Mouse (Mus musculus) Patski (cell line): ENCODE data around the gene Patl2. TPM values are rescaled to one million over a fixed set of nuclear protein-coding genes. Genes with fewer than 3 reads are reported as not detected.

Experiments used
- ATAC-seq: fragments of 100-300 bp; one replicate; pipeline ENCODE4 v1.8.0; 2021
- CTCF ChIA-PET: fragments of 350-600 bp; sonication (Branson Sonifier 250); formaldehyde crosslinking; loops from one replicate; lab custom pipeline; 2022; ENCODE audit warnings: inconsistent platforms; lab: Charles Lee
- POLR2A ChIA-PET: fragments of 350-600 bp; sonication (Branson Sonifier 250); formaldehyde crosslinking; loops from one replicate; lab custom pipeline; 2022; ENCODE audit warnings: antibody characterized with exemption, inconsistent platforms; lab: Charles Lee
- DNase-seq: peaks from one replicate; pipeline ENCODE4 v3.0.0-alpha.2; 2011; ENCODE audit warnings: low read depth, low spot score
- H3K27me3 ChIP-seq: fragments of 371-371 bp; one replicate; pipeline ENCODE4 v1.5.1; 2021
- CTCF ChIP-seq: fragments of 100-300 bp; IDR thresholded peaks from one replicate; pipeline ENCODE4 v1.5.1; 2021
- in situ Hi-C: fragments of 300-500 bp; cut with MboI; formaldehyde crosslinking; loops from 3 replicates; pipeline ENCODE4 v1.11.1; 2018; ENCODE audit warnings: low pct_unique_long_range_greater_than_20kb, mixed read lengths
- polyA plus RNA-seq: library from polyadenylated mRNA; unstranded; gene quantifications from one replicate; pipeline ENCODE4 v1.2.3, GENCODE M21; 2021

Gene Patl2
- polyA plus RNA-seq, 1 experiment from 2014 or later, result 0.05 TPM

DNA sequence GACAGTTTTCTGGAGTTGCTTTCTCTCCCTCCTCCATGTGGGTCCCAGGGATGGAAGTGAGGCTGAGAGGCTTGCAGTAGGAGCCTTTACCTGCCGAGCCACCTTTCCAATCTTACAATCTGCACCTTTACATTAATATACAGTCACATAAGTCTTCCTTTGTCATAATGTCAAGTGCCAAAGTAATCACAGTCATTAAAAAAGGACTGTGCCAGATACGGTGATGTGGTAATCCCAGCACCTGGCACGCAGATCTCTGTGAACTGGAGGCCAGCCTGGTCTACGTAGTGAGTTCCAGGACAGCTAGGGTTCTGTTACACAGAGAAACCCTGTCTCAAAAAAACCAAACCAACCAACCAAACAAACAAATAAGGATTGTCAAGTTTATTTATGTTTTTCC is 92.1 kb downstream of the Patl2 start:
- POLR2A ChIA-PET, result no interaction called here
- CTCF ChIA-PET, result no interaction called here
- in situ Hi-C loops, result no loop called here
- no peak for TF ChIP-seq CTCF
- ATAC-seq, result no peak
- no peaks in the 10 kb centered on the region for H3K27me3 ChIP-seq
- no peak for DNase-seq

DNA sequence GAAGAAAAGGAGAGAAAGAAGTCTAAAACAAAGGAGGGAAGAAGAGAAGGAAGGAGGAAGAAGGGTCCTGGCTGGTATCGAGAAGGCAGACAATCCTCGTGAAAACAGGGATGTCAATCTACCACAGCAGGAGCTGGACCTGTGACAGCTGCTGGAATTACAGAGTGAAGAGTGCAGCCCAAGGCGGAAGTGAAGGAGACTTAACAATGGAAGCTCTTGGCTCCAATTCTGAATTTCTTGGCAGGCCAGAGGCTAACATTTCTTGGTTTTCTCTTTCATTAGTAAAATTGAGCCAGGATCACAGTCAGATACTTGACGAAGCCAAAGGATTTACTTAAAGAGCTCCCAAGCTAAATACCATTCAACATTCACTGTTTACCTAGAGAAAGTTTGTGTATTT is 99.5 kb downstream of the Patl2 start:
- DNase-seq (no peak), ATAC-seq (no peak)
- CTCF ChIA-PET, result interaction anchor here (0.6 to 1.3 kb wide), 2 partner anchors 12 to 25 kb away, joined by 3 to 6 read pairs; no protein-coding TSS in a partner anchor
- TF ChIP-seq CTCF, result no peak
- no peaks in the 10 kb centered on the region for H3K27me3 ChIP-seq
- in situ Hi-C loops, result no loop called here
- POLR2A ChIA-PET, result no interaction called here

DNA sequence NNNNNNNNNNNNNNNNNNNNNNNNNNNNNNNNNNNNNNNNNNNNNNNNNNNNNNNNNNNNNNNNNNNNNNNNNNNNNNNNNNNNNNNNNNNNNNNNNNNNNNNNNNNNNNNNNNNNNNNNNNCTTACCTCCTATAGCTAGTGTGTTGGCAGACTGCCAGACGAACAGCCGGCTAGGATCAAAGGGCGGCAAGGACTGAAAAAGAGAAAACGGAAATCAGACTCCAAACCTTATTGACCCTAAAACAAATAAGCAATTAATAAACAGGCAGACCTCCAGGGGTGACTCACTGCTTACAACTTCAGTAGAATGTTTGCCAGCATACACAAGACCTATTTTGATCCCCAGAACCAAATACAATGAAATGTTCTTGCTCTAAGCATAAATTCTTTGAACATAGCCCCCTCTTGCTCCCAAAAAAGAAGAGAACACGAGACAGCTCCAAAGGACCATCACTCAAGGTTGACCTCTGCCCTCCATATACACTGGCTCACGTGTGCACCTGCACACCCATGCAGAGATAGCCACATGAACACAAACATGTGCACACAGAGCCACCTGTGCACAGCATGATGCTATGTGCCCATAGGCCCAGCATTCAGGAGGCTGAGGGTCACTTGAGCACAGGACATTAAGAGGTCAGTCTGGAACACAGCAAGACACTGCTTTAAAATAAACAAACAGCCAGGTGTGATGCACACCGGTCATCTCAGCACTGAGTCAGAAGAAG is 104.1 kb downstream of the Patl2 start:
- H3K27me3 ChIP-seq, result no peaks in the 10 kb centered on the region
- no peak for ATAC-seq
- ChIA-PET CTCF (no interaction called here), POLR2A (no interaction called here)
- in situ Hi-C loops, result no loop called here
- no peak for TF ChIP-seq CTCF
- DNase-seq, result no peak

Other genes starting within 250 kb of the Patl2 start
- gene Ctdspl2, start 230.2 kb downstream of the Patl2 start, polyA plus RNA-seq, result 22.7 TPM
- 0.05 TPM for gene Mageb3, start 230.1 kb downstream of the Patl2 start, polyA plus RNA-seq
- gene Eif3j1, start 157.6 kb downstream of the Patl2 start, polyA plus RNA-seq, result 8.1 TPM
- gene Spg11, start 67.8 kb downstream of the Patl2 start, polyA plus RNA-seq, result 17.0 TPM
- 598 TPM for gene B2m, start 38.5 kb downstream of the Patl2 start, polyA plus RNA-seq
- gene Trim69, start 25.5 kb downstream of the Patl2 start, polyA plus RNA-seq, result 0.14 TPM
- not detected for gene Terb2, start 83 bp upstream of the Patl2 start, polyA plus RNA-seq
- 29.2 TPM for gene Sord, start 48.6 kb upstream of the Patl2 start, polyA plus RNA-seq
- 0.01 TPM for gene Duox2, start 112.3 kb upstream of the Patl2 start, polyA plus RNA-seq
- gene Duoxa2, start 112.7 kb upstream of the Patl2 start, polyA plus RNA-seq, result not detected
- 0.05 TPM for gene Duoxa1, start 127.5 kb upstream of the Patl2 start, polyA plus RNA-seq
- 0.04 TPM for gene Duox1, start 129.5 kb upstream of the Patl2 start, polyA plus RNA-seq
- 8.3 TPM for gene Shf, start 183.0 kb upstream of the Patl2 start, polyA plus RNA-seq
- not detected for gene Slc28a2, start 240.3 kb upstream of the Patl2 start, polyA plus RNA-seq